Mouse (Mus musculus) adrenal gland, postnatal 4 days (tissue): ENCODE measurements around the gene Gramd1c. TPM values are rescaled to one million over a fixed set of nuclear protein-coding genes. Genes with fewer than 3 reads are reported as not detected.

ENCODE experiments used
- DNase-seq, 2 experiments: peaks; one replicate each; pipeline ENCODE4 v3.0.0; 2021 to 2022; ENCODE audit warnings: low spot score in 2 of 2, mixed read lengths in 2 of 2
- microRNA-seq: library from miRNA; unstranded; fragments of <30 nt; microRNA quantifications from one replicate; pipeline ENCODE4 v1.2.0, GENCODE M21; 2021
- total RNA-seq, 2 experiments: library from RNA; stranded (reverse); gene quantifications; 2 replicates each; pipeline ENCODE4 v1.2.3; 2021

Gramd1c gene
- total RNA-seq, 2 experiments from 2014 or later: 3.0 to 3.9 TPM

GRCm38 (mm10) chr16:43963291-43963690 lies 99.9 kb downstream of the Gramd1c start:
- no peak for DNase-seq

GRCm38 (mm10) chr16:43958038-43958437 lies 105.1 kb downstream of the Gramd1c start:
- DNase-seq: no peak

- no peak for DNase-seq
These were observed 108.2 kb downstream of the Gramd1c start for GRCm38 (mm10) chr16:43954913-43955312.

- no peak for DNase-seq
These were observed 111.6 kb downstream of the Gramd1c start for GRCm38 (mm10) chr16:43951591-43951990.

GRCm38 (mm10) chr16:43945869-43946268 lies 117.3 kb downstream of the Gramd1c start:
- DNase-seq: no peak

GRCm38 (mm10) chr16:43945351-43945750 lies 117.8 kb downstream of the Gramd1c start:
- no peak for DNase-seq

GRCm38 (mm10) chr16:43940846-43941245 lies 122.3 kb downstream of the Gramd1c start:
- no peak for DNase-seq

GRCm38 (mm10) chr16:43935892-43936291 lies 127.3 kb downstream of the Gramd1c start:
- no peak for DNase-seq

- DNase-seq: no peak
These were observed 127.8 kb downstream of the Gramd1c start for GRCm38 (mm10) chr16:43935367-43935766.

- no peak for DNase-seq
These were observed 128.3 kb downstream of the Gramd1c start for GRCm38 (mm10) chr16:43934856-43935255.

GRCm38 (mm10) chr16:43933041-43933440 lies 130.1 kb downstream of the Gramd1c start:
- no peak for DNase-seq

- DNase-seq: no peak
These were observed 130.8 kb downstream of the Gramd1c start for GRCm38 (mm10) chr16:43932319-43932718.

GRCm38 (mm10) chr16:43931502-43931901 lies 131.6 kb downstream of the Gramd1c start:
- DNase-seq: no peak

GRCm38 (mm10) chr16:43930577-43930976 lies 132.6 kb downstream of the Gramd1c start:
- no peak for DNase-seq

Small RNA genes within 50 kb of the gene (microRNA-seq; reads per million reads assigned to microRNA genes)
- not detected for gene Mir3470b

Other genes starting within 250 kb of the Gramd1c start
- gene Ccdc191, start 173.5 kb downstream of the Gramd1c start, total RNA-seq: 1 to 10 TPM; 8.9 to 9.6 TPM
- gene Qtrt2, start 136.5 kb downstream of the Gramd1c start, total RNA-seq: 10 to 100 TPM; 45.5 to 46.5 TPM
- gene Zdhhc23, start 83.6 kb downstream of the Gramd1c start, total RNA-seq: 1 to 10 TPM in 1 of 2 experiments, under 1 TPM in 1; 0.73 to 1.9 TPM
- 100 to 1,000 TPM in 1 of 2 experiments, 10 to 100 TPM in 1; 91.2 to 121 TPM for gene Atp6v1a, start 76.4 kb upstream of the Gramd1c start, total RNA-seq
- gene Naa50, start 76.5 kb upstream of the Gramd1c start, total RNA-seq: 10 to 100 TPM; 90.3 to 93.8 TPM
- gene Usf3, start 109.9 kb upstream of the Gramd1c start, total RNA-seq: 10 to 100 TPM; 26.8 to 28.7 TPM